Mouse (Mus musculus) small intestine, adult 2 months (tissue): ENCODE measurements around the gene Ermp1. TPM values are rescaled to one million over a fixed set of nuclear protein-coding genes. Genes with fewer than 3 reads are reported as not detected.

Source experiments
- H3K27ac ChIP-seq: fragments of 200-500 bp; 2 replicates; pipeline ENCODE4 v1.5.1; 2012; ENCODE audit warnings: low read depth, low read length, control low read depth, inconsistent platforms; ENCODE audit not compliant: insufficient read depth
- H3K27me3 ChIP-seq: fragments of 200-500 bp; 2 replicates; pipeline ENCODE4 v1.6.1; 2012; ENCODE audit warnings: mild to moderate bottlenecking, moderate library complexity, low read length, inconsistent platforms; ENCODE audit not compliant: control insufficient read depth, insufficient read depth
- H3K36me3 ChIP-seq: fragments of 200-500 bp; 2 replicates; pipeline ENCODE4 v1.6.1; 2012; ENCODE audit warnings: mild to moderate bottlenecking, low read length, control low read depth, inconsistent platforms; ENCODE audit not compliant: control insufficient read depth, insufficient read depth
- H3K4me1 ChIP-seq: fragments of 200-500 bp; 2 replicates; pipeline ENCODE4 v1.6.1; 2012; ENCODE audit warnings: low read length, inconsistent platforms, mixed read lengths; ENCODE audit not compliant: control insufficient read depth, insufficient read depth, insufficient read length
- H3K4me3 ChIP-seq: fragments of 200-500 bp; 2 replicates; pipeline ENCODE4 v1.5.1; 2012; ENCODE audit warnings: low read depth, mild to moderate bottlenecking, control low read depth, inconsistent platforms, low read length, moderate library complexity
- CTCF ChIP-seq: fragments of 200-500 bp; IDR thresholded peaks from 2 replicates; pipeline ENCODE4 v1.5.1; 2012; ENCODE audit warnings: low read depth, mild to moderate bottlenecking, control low read depth, inconsistent platforms, low read length, moderate library complexity, mixed read lengths; ENCODE audit not compliant: insufficient replicate concordance, insufficient read length; ENCODE audit errors: extremely low read depth
- POLR2A ChIP-seq: fragments of 200-500 bp; IDR thresholded peaks from 2 replicates; pipeline ENCODE4 v1.6.1; 2012; ENCODE audit warnings: low read depth, mild to moderate bottlenecking, control low read depth, inconsistent platforms, low read length, moderate library complexity
- WGBS: fragments of 180-500 bp; shearing (Covaris S2); methylation state at CpG from one replicate; pipeline ENCODE4 v1.1.7; 2018; 5-methylcytosine and 5-hydroxymethylcytosine counted together
- polyA plus RNA-seq: library from polyadenylated mRNA; depleted of rRNA; stranded (reverse); fragments of >200 nt; gene quantifications from 2 replicates; pipeline ENCODE4 v1.2.3, GENCODE M21; 2012

Gene Ermp1
- polyA plus RNA-seq, 1 experiment: 9.4 TPM

- TF ChIP-seq CTCF (no peak), POLR2A (no peak)
- peaks cover 19% of the 10 kb centered on the region; the same call in 1 of the 2 replicates for H3K4me1 ChIP-seq
- no peaks in the 10 kb centered on the region for H3K36me3 ChIP-seq
- no peak overlapping the region for H3K4me3 ChIP-seq
- WGBS: 56% methylated on average over 6 of the region's 6 CpGs
- H3K27me3 ChIP-seq: no peaks in the 10 kb centered on the region
- no peak overlapping the region for H3K27ac ChIP-seq
Measured at GRCm38 (mm10) chr19:29661974-29662580, 13.9 kb upstream of the Ermp1 start.

GRCm38 (mm10) chr19:29660835-29661764 lies 12.9 kb upstream of the Ermp1 start:
- WGBS: 58% methylated on average over 10 of the region's 10 CpGs
- H3K27ac ChIP-seq: no peak overlapping the region

GRCm38 (mm10) chr19:29659705-29660104 lies 11.5 kb upstream of the Ermp1 start:
- no peaks in the 10 kb centered on the region for H3K27me3 ChIP-seq
- H3K4me1 ChIP-seq: peaks cover 9% of the 10 kb centered on the region; the same call in 1 of the 2 replicates
- no peaks in the 10 kb centered on the region for H3K36me3 ChIP-seq
- 68% methylated on average over 6 of the region's 6 CpGs for WGBS
- no peak overlapping the region for H3K27ac ChIP-seq
- TF ChIP-seq POLR2A (no peak), CTCF (no peak)
- no peak overlapping the region for H3K4me3 ChIP-seq

More at GRCm38 (mm10) chr19:29660835-29661764, 12.9 kb upstream of the Ermp1 start:
- TF ChIP-seq POLR2A: no peak
- no peak for TF ChIP-seq CTCF
- Histone ChIP-seq H3K4me3 (no peak overlapping the region), H3K4me1 (peaks cover 14% of the 10 kb centered on the region; the same call in 1 of the 2 replicates), H3K27me3 (no peaks in the 10 kb centered on the region), H3K36me3 (no peaks in the 10 kb centered on the region)

- peaks cover 9% of the 10 kb centered on the region; the same call in 1 of the 2 replicates for H3K4me1 ChIP-seq
- H3K36me3 ChIP-seq: no peaks in the 10 kb centered on the region
- no peaks in the 10 kb centered on the region for H3K27me3 ChIP-seq
- WGBS: 93% methylated on average over 4 of the region's 4 CpGs
- no peak overlapping the region for H3K27ac ChIP-seq
- H3K4me3 ChIP-seq: no peak overlapping the region
- TF ChIP-seq CTCF (no peak), POLR2A (no peak)
Measured at GRCm38 (mm10) chr19:29658836-29659235, 10.6 kb upstream of the Ermp1 start.

- TF ChIP-seq CTCF (no peak), POLR2A (no peak)
- H3K4me3 ChIP-seq: no peak overlapping the region
- no peaks in the 10 kb centered on the region for H3K36me3 ChIP-seq
- H3K27ac ChIP-seq: no peak overlapping the region
- 60% methylated on average over 2 of the region's 2 CpGs for WGBS
- H3K4me1 ChIP-seq: peaks cover 9% of the 10 kb centered on the region; the same call in 1 of the 2 replicates
- no peaks in the 10 kb centered on the region for H3K27me3 ChIP-seq
Measured at GRCm38 (mm10) chr19:29657558-29657957, 9.3 kb upstream of the Ermp1 start.

- Histone ChIP-seq H3K4me1 (peaks cover 9% of the 10 kb centered on the region; the same call in 1 of the 2 replicates), H3K27me3 (no peaks in the 10 kb centered on the region), H3K27ac (no peak overlapping the region), H3K36me3 (no peaks in the 10 kb centered on the region), H3K4me3 (no peak overlapping the region)
- no peak for TF ChIP-seq CTCF
- TF ChIP-seq POLR2A: no peak
- 71% methylated on average over 3 of the region's 3 CpGs for WGBS
Measured at GRCm38 (mm10) chr19:29657033-29657432, 8.8 kb upstream of the Ermp1 start.

- no peaks in the 10 kb centered on the region for H3K27me3 ChIP-seq
- H3K36me3 ChIP-seq: no peaks in the 10 kb centered on the region
- peaks cover 6% of the 10 kb centered on the region; the same call in 1 of the 2 replicates for H3K4me1 ChIP-seq
- no peak overlapping the region for H3K27ac ChIP-seq
- WGBS: 76% methylated on average over 5 of the region's 5 CpGs
- H3K4me3 ChIP-seq: no peak overlapping the region
- TF ChIP-seq POLR2A: no peak
- no peak for TF ChIP-seq CTCF
Measured at GRCm38 (mm10) chr19:29656620-29657019, 8.4 kb upstream of the Ermp1 start.
